Mouse (Mus musculus): ENCODE measurements around the gene Fam45a.

Gene Fam45a

GRCm38 (mm10) chr19:60811098-60812035, at the start of gene Fam45a:
Gene Fam45a (plus strand): TSS chr19:60811585.
- DNase-seq (ENCODE audit: low spot score): peak; percentile 90

DNA sequence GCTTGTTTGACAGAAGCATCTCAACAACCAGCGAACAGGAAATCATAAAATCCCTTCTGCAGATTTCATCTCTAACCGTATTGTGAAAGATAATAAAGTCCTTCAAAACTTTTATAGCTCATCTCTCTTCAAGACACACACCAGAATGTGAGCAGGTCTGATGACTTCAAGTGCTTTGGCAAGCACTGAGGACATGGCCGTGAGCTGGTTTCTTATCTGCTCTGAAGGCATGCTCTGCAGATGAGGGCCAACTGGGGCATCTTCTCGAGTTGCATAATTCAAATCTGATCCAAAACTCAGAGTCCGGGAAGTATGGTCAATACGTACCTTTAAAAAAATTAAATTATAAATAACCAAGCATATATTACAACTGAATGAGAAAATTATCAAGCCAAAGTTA, 38.0 kb upstream of the Fam45a start:
- no peak for DNase-seq (ENCODE audit: low spot score)

- DNase-seq (ENCODE audit: low spot score): no peak
Measured at GRCm38 (mm10) chr19:60782034-60782433, 29.4 kb upstream of the Fam45a start.

- DNase-seq (ENCODE audit: low spot score): no peak
Measured at GRCm38 (mm10) chr19:60784712-60785111, 26.7 kb upstream of the Fam45a start.

DNA sequence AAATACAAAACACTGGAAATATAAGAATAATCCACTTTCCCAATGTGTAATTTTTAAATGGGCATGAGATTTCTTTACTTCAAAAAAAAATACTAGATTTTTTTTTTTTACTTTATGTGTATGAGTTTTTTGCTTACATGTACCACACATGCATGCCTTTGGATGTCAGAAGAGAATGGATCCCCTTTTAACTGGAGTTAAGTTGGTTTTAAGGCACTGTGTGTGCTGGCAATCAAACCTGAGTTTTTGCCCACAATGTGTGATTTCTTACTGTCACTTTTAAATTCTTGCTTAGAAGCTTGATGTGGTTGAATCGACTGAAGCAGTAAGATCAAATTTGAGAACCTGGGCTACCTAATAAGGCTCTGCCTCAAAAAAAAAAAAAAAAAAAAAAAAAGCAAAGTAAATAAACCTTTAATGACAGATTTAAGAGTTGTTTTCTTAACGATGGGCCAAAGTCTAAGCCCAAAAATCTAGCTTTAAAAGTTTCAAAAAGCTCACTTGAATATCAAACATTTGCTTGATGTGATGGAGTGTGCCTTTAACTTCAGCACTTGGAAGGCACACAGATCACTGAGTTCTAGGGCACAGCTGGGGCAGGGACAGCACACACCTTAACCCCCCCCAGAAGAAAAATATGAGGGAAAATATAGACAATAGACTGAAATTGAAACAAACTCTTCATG, 23.8 kb upstream of the Fam45a start:
- no peak for DNase-seq (ENCODE audit: low spot score)

DNA sequence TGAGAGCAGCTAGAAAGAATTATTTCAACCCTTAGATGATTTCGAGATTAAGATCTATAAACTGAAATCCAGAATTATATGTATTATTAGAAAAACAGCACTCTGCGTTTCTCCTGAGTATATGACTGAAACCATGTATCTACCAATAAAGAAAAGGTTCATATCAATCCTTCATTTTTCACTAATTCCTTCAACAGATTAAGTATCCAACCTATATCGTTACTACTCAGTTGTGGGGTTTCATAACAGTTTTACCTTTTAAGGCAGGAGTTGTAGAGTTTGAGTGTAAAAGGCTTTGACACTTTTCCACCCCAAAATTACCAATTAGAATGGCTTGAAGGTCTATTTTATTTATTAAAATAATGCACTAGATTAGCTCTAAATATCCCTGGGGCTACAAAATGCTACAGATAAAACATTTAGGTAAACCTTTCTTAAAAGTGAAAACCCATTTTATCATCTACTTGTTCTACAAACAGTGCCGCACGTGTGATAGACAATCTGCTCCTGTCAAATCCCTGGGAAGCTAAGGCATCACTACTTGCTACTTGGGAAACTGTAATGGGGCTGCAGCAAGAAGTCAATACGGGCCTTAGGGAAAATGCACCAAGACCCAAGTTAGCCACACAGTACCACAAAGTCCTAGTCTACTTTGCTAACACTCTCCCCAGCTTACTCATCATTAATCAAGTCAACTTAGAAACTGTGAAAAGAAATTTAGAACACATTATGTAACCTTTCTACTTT, 23.0 kb upstream of the Fam45a start:
- no peak for DNase-seq (ENCODE audit: low spot score)

DNA sequence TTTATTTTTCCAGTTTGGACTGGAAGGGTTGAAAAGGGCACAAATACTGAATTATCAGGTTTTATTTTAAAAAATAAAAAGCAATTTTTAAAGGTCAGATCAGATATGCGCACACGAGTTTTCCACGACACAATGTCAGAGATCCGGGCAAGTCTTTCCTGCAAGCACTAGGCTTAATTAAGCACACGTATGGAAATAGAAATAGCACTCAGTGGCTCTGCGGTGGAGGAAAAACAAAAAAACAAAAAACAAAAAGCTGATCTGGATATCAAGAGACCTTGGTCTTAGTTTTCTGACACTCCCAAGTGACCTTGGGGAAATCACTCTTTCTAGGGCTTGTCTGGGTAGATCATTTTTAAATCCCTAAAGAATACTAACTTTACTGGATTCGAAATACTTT, 21.9 kb upstream of the Fam45a start:
- DNase-seq (ENCODE audit: low spot score): no peak

GRCm38 (mm10) chr19:60789919-60790506, 21.4 kb upstream of the Fam45a start:
- peak; percentile 70 for DNase-seq (ENCODE audit: low spot score)

- DNase-seq (ENCODE audit: low spot score): peak; percentile 95
Measured at GRCm38 (mm10) chr19:60790551-60791161, 20.7 kb upstream of the Fam45a start, which contains the start of gene Eif3a. Gene Eif3a (minus strand): TSS chr19:60790658.

- no peak for DNase-seq (ENCODE audit: low spot score)
Measured at GRCm38 (mm10) chr19:60791164-60791563, 20.2 kb upstream of the Fam45a start.

DNA sequence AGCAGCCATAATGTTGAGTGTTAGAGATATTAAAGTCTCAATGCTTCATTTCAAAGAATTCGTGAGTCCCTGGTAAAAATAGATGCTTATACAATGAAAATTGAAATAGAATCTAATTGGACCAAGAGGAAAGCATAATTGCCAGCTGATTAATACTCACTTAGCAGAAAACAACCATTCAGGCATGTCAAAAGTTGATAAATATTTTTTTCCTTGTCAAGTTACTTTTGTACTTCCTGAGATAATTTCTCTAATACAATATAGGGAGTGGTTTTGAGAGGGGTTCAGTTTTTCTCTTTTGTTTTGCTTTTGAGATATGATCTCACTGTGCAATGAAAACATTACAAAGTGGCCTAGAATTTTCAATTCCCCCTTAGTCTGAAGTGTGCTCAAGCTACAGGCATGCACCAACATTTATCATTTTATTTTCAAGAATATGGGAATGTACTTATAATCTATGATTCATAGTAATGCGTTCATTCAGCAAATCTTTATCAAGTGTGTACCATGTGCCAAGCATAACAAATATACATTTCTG, 18.1 kb upstream of the Fam45a start:
- no peak for DNase-seq (ENCODE audit: low spot score)

DNA sequence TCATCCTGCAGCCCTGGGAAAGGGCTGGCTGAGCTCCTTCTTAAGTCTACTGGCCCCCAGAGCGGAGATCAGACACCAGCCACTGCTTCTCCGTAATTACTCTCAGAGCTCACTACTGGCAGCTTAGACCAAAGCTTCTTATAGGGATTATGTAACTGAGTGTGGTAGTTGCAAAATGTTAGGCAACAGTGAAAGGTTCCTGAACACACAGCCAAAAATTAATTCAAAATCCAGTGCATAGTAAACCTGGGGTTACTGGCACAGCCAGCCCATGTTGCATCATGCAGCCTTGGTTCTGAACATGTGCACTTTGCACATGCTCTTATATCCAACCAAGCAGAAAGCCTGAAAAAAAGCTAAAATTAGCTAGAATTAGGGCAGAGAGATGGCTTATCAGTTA, 16.1 kb upstream of the Fam45a start:
- DNase-seq (ENCODE audit: low spot score): no peak

GRCm38 (mm10) chr19:60797415-60797814, 14.0 kb upstream of the Fam45a start:
- no peak for DNase-seq (ENCODE audit: low spot score)

DNA sequence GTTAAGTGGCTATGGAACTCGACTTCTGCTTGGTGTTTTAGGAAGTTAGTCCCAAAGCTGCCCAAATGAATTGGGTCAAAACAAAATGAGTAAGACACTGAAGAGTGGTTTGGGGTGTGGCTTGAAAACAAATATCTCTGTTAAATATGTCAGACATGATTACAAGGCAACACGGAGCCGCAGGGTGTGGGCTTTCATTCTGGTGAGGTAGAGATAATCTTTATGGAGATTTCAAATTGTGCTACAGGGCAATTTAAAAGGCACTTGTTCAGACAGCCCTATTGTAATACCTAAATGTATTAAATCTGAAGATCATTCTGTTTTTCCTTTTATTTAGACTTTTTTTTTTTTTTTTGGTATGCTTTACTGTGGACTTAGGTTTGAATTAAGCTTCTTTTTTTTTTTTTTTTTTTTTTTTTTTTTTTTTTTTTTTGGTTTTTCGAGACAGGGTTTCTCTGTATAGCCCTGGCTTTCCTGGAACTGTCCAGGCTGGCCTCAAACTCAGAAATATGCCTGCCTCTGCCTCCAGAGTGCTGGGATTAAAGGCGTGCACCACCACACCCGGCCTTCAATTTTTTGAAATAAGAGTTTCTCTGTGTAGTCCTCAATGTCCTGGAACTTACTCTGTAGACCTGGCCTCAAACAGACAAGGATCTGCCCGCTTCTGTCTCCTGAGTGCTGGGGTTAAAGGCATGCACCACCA, 11.4 kb upstream of the Fam45a start:
- no peak for DNase-seq (ENCODE audit: low spot score)

DNA sequence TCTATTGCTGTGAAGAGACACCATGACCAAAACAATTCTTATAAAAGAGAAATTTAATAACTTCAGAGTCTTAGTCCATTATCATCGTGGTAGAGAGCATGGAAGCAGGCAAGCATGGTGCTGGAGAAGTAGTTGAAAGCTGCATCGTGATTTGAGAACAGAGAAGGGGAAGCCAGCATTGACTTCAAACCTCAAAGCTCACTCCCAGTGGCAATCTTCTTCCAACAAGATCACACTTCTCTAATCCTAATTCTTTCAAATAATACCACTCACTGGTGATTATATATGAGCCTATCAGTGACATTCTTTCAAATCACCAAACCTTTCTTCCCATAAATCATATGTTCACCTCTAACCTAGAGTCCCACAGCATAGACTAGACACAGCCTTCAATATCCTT, 6.5 kb upstream of the Fam45a start:
- no peak for DNase-seq (ENCODE audit: low spot score)

- no peak for DNase-seq (ENCODE audit: low spot score)
Measured at GRCm38 (mm10) chr19:60809927-60810326, 1.5 kb upstream of the Fam45a start.

GRCm38 (mm10) chr19:60812036-60812389, 628 bp downstream of the Fam45a start:
- no peak for DNase-seq (ENCODE audit: low spot score)

DNA sequence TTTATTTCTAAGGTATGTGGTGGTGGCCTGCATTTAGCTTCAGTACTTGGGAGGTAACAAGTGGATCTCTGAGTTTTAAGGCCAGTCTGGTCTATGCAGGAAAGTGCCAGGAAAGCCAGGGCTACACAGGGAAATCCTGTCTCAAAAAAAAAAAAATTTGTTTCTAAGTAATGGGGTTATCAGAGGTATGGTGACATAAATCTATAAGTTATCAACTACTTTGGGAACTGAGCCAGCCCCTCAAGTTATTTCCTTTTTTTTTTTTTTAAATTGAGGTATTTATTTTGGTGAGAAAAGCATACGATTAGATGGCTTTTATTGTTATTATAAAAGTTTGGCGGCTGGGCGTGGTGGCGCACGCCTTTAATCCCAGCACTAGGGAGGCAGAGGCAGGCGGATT, 1.7 kb downstream of the Fam45a start:
- DNase-seq (ENCODE audit: low spot score): no peak

DNA sequence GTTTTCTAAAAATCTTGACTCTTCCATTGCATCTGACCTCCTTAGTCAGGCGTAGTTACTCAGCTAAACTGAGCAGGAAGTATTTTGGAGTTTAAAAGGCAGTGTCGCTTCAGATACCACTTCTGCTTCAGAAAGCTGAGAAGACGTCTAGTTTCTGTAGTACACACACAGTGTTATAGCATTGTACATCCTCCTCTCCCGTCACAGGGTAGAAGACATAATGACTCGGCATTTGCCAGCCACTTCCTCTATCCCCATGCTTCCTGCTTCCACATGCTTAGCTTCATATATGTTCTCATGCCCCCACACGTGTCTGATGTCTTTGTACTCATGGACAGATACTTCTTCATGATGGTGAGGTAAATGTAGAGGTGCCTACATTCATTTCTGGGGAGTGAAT, 7.3 kb downstream of the Fam45a start:
- DNase-seq (ENCODE audit: low spot score): no peak

GRCm38 (mm10) chr19:60837747-60838146, 26.4 kb downstream of the Fam45a start:
- DNase-seq (ENCODE audit: low spot score): peak; percentile 61

GRCm38 (mm10) chr19:60843324-60843723, 31.9 kb downstream of the Fam45a start:
- no peak for DNase-seq (ENCODE audit: low spot score)
